Mouse (Mus musculus): ENCODE data around the gene Ap1ar. TPM values are rescaled to one million over a fixed set of nuclear protein-coding genes. Genes with fewer than 3 reads are reported as not detected.

The Ap1ar gene
- polyA plus RNA-seq, 1 experiment from 2014 or later, result 73.9 TPM

GRCm38 (mm10) chr3:127765971-127766370 lies 71.4 kb downstream of the Ap1ar start:
- no peak overlapping the region for H3K4me2 ChIP-seq (replicated peaks)
- no peak overlapping the region for H3K4me3 ChIP-seq
- no peaks in the 10 kb centered on the region for H3K4me1 ChIP-seq
- H3K9me3 ChIP-seq, result no peaks in the 10 kb centered on the region
- peaks cover 10% of the 10 kb centered on the region; the same call in 1 of the 2 replicates for H3K27me3 ChIP-seq
- no peak for ATAC-seq (ENCODE audit: insufficient number of reproducible peaks, insufficient read depth, low FRiP score, low TSS enrichment)
- H3K36me3 ChIP-seq, result no peaks in the 10 kb centered on the region
- WGBS, result 67% methylated on average over 3 of the region's 3 CpGs
- H3K27ac ChIP-seq, result no peak overlapping the region
- H3K9ac ChIP-seq, result no peak overlapping the region

- no peak overlapping the region for H3K4me2 ChIP-seq (replicated peaks)
- ATAC-seq (ENCODE audit: insufficient number of reproducible peaks, insufficient read depth, low FRiP score, low TSS enrichment), result no peak
- no peaks in the 10 kb centered on the region for H3K36me3 ChIP-seq
- peaks cover 14% of the 10 kb centered on the region; the same call in 1 of the 2 replicates for H3K27me3 ChIP-seq
- no peak overlapping the region for H3K27ac ChIP-seq
- 51% methylated on average over 5 of the region's 5 CpGs for WGBS
- no peak overlapping the region for H3K4me3 ChIP-seq
- H3K9me3 ChIP-seq, result no peaks in the 10 kb centered on the region
- no peak overlapping the region for H3K9ac ChIP-seq
- H3K4me1 ChIP-seq, result no peaks in the 10 kb centered on the region
Observed at GRCm38 (mm10) chr3:127764541-127764940, 72.8 kb downstream of the Ap1ar start.

DNA sequence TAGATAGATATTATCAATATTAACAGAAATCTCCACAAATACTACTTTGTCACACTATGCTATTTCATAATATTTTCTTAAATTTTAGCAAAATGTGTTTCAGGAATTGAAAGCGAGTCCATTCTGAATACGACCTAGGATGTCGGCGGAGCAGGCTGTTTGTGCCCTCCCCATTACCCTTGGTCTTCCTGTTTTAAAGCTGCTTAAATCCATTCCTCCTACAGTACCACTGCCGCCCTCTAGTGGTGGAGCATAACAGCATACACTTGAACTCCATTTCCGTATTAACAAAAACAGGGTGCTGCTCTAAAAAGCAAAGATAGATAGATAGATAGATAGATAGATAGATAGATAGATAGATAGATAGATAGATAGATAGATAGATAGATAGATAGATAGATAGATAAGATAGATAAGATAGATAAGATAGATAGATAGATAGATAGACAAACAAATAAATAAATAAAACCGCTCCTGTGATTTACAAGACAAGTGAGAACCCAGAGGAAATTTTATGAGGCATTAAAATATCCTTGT lies 74.2 kb downstream of the Ap1ar start:
- peaks cover 22% of the 10 kb centered on the region; the same call in 1 of the 2 replicates for H3K27me3 ChIP-seq
- no peak overlapping the region for H3K4me2 ChIP-seq (replicated peaks)
- ATAC-seq (ENCODE audit: insufficient number of reproducible peaks, insufficient read depth, low FRiP score, low TSS enrichment), result no peak
- no peak overlapping the region for H3K27ac ChIP-seq
- no peak overlapping the region for H3K4me3 ChIP-seq
- H3K36me3 ChIP-seq, result no peaks in the 10 kb centered on the region
- no peaks in the 10 kb centered on the region for H3K9me3 ChIP-seq
- no peak overlapping the region for H3K9ac ChIP-seq
- H3K4me1 ChIP-seq, result no peaks in the 10 kb centered on the region
- WGBS, result 18% methylated on average over 7 of the region's 7 CpGs

DNA sequence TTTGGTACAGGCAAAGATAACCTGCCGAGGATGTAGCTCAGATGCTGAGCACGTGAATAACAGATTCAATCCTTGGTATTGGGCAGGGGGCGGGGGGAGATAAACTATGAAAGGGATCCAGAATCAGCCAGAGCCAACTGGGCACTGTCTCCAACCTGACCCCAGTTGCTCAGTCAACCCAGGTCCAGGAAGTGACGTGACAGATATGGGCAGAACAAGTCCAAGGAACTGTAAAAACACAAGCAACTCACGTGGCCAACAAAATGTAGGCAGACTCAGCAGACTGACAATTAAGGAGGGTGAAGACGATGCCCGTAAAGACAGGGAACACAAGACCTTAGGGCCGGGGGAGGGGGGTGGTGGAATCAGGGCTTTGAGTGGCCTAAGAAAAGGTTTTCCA lies 74.9 kb downstream of the Ap1ar start:
- no peak overlapping the region for H3K4me3 ChIP-seq
- H3K27ac ChIP-seq, result no peak overlapping the region
- H3K4me2 ChIP-seq (replicated peaks), result no peak overlapping the region
- WGBS, result 68% methylated on average over 8 of the region's 8 CpGs
- no peaks in the 10 kb centered on the region for H3K9me3 ChIP-seq
- no peaks in the 10 kb centered on the region for H3K4me1 ChIP-seq
- H3K27me3 ChIP-seq, result peaks cover 25% of the 10 kb centered on the region; the same call in 1 of the 2 replicates
- no peak for ATAC-seq (ENCODE audit: insufficient number of reproducible peaks, insufficient read depth, low FRiP score, low TSS enrichment)
- no peaks in the 10 kb centered on the region for H3K36me3 ChIP-seq
- no peak overlapping the region for H3K9ac ChIP-seq

GRCm38 (mm10) chr3:127759212-127759611 lies 78.1 kb downstream of the Ap1ar start:
- Histone ChIP-seq H3K27me3 (peaks cover 26% of the 10 kb centered on the region; the same call in 1 of the 2 replicates), H3K9me3 (no peaks in the 10 kb centered on the region), H3K9ac (no peak overlapping the region), H3K4me1 (no peaks in the 10 kb centered on the region), H3K4me2 (replicated peaks) (no peak overlapping the region), H3K4me3 (no peak overlapping the region), H3K27ac (no peak overlapping the region), H3K36me3 (no peaks in the 10 kb centered on the region)
- ATAC-seq (ENCODE audit: insufficient number of reproducible peaks, insufficient read depth, low FRiP score, low TSS enrichment), result no peak
- 15% methylated on average over 8 of the region's 8 CpGs for WGBS

GRCm38 (mm10) chr3:127758806-127759205 lies 78.5 kb downstream of the Ap1ar start:
- Histone ChIP-seq H3K27me3 (peaks cover 26% of the 10 kb centered on the region; the same call in 1 of the 2 replicates), H3K4me1 (no peaks in the 10 kb centered on the region), H3K9me3 (no peaks in the 10 kb centered on the region), H3K4me3 (no peak overlapping the region), H3K4me2 (replicated peaks) (no peak overlapping the region), H3K9ac (no peak overlapping the region), H3K27ac (no peak overlapping the region), H3K36me3 (no peaks in the 10 kb centered on the region)
- 57% methylated on average over 4 of the region's 4 CpGs for WGBS
- no peak for ATAC-seq (ENCODE audit: insufficient number of reproducible peaks, insufficient read depth, low FRiP score, low TSS enrichment)

GRCm38 (mm10) chr3:127757886-127758301 lies 79.4 kb downstream of the Ap1ar start:
- H3K4me3 ChIP-seq, result no peak overlapping the region
- H3K27ac ChIP-seq, result no peak overlapping the region
- no peak overlapping the region for H3K9ac ChIP-seq
- peaks cover 26% of the 10 kb centered on the region; the same call in 1 of the 2 replicates for H3K27me3 ChIP-seq
- H3K36me3 ChIP-seq, result no peaks in the 10 kb centered on the region
- no peaks in the 10 kb centered on the region for H3K9me3 ChIP-seq
- no peaks in the 10 kb centered on the region for H3K4me1 ChIP-seq
- no peak overlapping the region for H3K4me2 ChIP-seq (replicated peaks)
- no peak for ATAC-seq (ENCODE audit: insufficient number of reproducible peaks, insufficient read depth, low FRiP score, low TSS enrichment)

Other genes with a start within 250 kb of the Ap1ar start
- gene Neurog2, start 204.4 kb downstream of the Ap1ar start, polyA plus RNA-seq (2016; fragmentation: Nextera tagmentation; extraction: Ambion mirVana), result 3.9 and 5.2 TPM in 2 replicates
- gene Alpk1, start 57.0 kb downstream of the Ap1ar start, polyA plus RNA-seq (2016; fragmentation: Nextera tagmentation; extraction: Ambion mirVana), result 1.6 and 2.7 TPM in 2 replicates
- gene Tifa, start 47.7 kb downstream of the Ap1ar start, polyA plus RNA-seq (2016; fragmentation: Nextera tagmentation; extraction: Ambion mirVana), result 3.6 and 3.9 TPM in 2 replicates
- 5.9 and 7.0 TPM in 2 replicates for gene Fam241a, start 58.8 kb upstream of the Ap1ar start, polyA plus RNA-seq (2016; fragmentation: Nextera tagmentation; extraction: Ambion mirVana)

All from embryonic facial prominence, embryonic 12.5 days (tissue).